Mouse (Mus musculus): Measurements from ENCODE around the gene Ulbp1.
"Not testable (repeated sequence)": the region's sequence is repeated elsewhere in the genome, so short reads cannot be mapped to it uniquely, and the experiment has no call there.

The Ulbp1 gene

GRCm38 (mm10) chr10:7473197-7473889 is at the start of gene Ulbp1:
Gene Ulbp1, minus strand, starts transcription at chr10:7473638.
- peak; percentile 83 for DNase-seq (ENCODE audit: low spot score)

GRCm38 (mm10) chr10:7498180-7498579 is 24.7 kb upstream of the Ulbp1 start:
- DNase-seq (ENCODE audit: low spot score): not testable (repeated sequence)

- not testable (repeated sequence) for DNase-seq (ENCODE audit: low spot score)
Observed at GRCm38 (mm10) chr10:7492384-7492783, 18.9 kb upstream of the Ulbp1 start.

GRCm38 (mm10) chr10:7483650-7484049 is 10.2 kb upstream of the Ulbp1 start:
- DNase-seq (ENCODE audit: low spot score): no peak

GRCm38 (mm10) chr10:7474225-7474624 is 787 bp upstream of the Ulbp1 start:
- not testable (repeated sequence) for DNase-seq (ENCODE audit: low spot score)

- DNase-seq (ENCODE audit: low spot score): peak; percentile 35
Observed at GRCm38 (mm10) chr10:7471664-7472063, 1.8 kb downstream of the Ulbp1 start.

- DNase-seq (ENCODE audit: low spot score): no peak
Observed at GRCm38 (mm10) chr10:7470457-7470856, 3.0 kb downstream of the Ulbp1 start.

- peak; percentile 68 for DNase-seq (ENCODE audit: low spot score)
Observed at GRCm38 (mm10) chr10:7469716-7470414, 3.6 kb downstream of the Ulbp1 start.

- DNase-seq (ENCODE audit: low spot score): no peak
Observed at GRCm38 (mm10) chr10:7462006-7462405, 11.4 kb downstream of the Ulbp1 start.

- DNase-seq (ENCODE audit: low spot score): no peak
Observed at GRCm38 (mm10) chr10:7438928-7439327, 34.5 kb downstream of the Ulbp1 start.

- DNase-seq (ENCODE audit: low spot score): no peak
Observed at GRCm38 (mm10) chr10:7393143-7394035, 80.0 kb downstream of the Ulbp1 start.

GRCm38 (mm10) chr10:7391935-7392930 is 81.2 kb downstream of the Ulbp1 start:
- peak; percentile 52 for DNase-seq (ENCODE audit: low spot score)

GRCm38 (mm10) chr10:7391561-7391934 is 81.9 kb downstream of the Ulbp1 start:
- DNase-seq (ENCODE audit: low spot score): peak; percentile 53

GRCm38 (mm10) chr10:7391108-7391507 is 82.3 kb downstream of the Ulbp1 start:
- DNase-seq (ENCODE audit: low spot score): peak; percentile 50

Data from testis, postnatal 10 days (tissue).